Mouse (Mus musculus): ENCODE measurements around the gene Ghdc. TPM values are rescaled to one million over a fixed set of nuclear protein-coding genes. Genes with fewer than 3 reads are reported as not detected.
A peak's percentile ranks its signal among the peaks of the same experiment; 100 is the strongest.

Ghdc gene
- polyA plus RNA-seq, 1 experiment: 10.0 TPM

DNA sequence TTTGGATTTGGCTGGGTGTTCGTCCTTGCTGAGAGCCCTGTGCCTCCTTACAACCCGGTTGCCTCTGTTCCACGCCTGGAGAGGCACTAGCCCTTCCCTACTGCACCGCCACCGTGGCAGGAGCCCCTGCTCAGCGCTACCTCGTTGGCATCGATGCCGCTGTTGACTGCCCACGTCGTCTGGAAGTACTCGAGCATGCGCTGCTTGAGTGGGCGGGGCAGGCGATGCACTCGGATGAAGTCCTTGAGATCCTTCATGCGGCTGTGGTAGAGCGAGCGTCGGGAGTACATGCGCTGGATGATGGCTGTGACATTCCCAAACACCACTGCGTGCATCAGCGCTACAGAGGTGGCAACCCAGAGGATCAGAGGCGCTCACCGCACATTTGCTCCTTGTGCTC is 21.3 kb downstream of the Ghdc start:
- Histone ChIP-seq H3K4me3 (ENCODE audit: low read depth, low read length) (no peak overlapping the region), H3K36me3 (ENCODE audit: control insufficient read depth, insufficient read depth, low read length) (no peaks in the 10 kb centered on the region), H3K4me1 (ENCODE audit: control insufficient read depth, insufficient read depth, insufficient read length, low read length) (peaks cover 2% of the 10 kb centered on the region; the same call in 1 of the 2 replicates), H3K27me3 (ENCODE audit: control insufficient read depth, insufficient read depth, low read length) (no peaks in the 10 kb centered on the region), H3K27ac (ENCODE audit: insufficient read depth, low read depth, low read length) (no peak overlapping the region)
- 31% methylated on average over 25 of the region's 25 CpGs for WGBS
- TF ChIP-seq POLR2A (IDR thresholded peaks at IDR 0.05; ENCODE audit: low read depth, low read length): no peak
- TF ChIP-seq CTCF (IDR thresholded peaks at IDR 0.05; ENCODE audit: extremely low read depth, insufficient read length, insufficient replicate concordance, low read depth, low read length): no peak

DNA sequence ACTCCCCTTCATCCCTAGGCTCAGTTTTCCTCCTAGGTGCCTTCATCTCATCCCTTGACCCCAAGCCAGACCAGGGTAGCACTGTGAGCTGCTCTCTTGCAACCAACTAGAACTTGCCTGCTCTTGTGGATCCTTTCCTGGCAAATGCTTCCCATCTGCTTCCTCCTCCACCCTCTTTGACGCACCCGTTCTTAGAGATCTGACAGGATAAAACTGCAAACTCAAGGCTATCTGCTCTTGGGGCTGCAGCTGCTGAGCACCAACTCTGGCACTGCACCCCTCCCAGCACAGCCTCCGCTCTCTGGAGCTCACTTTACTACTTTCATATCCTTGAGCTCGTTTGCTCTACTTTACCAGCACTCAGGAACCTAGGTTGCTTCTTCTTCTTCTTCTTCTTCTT is 22.1 kb downstream of the Ghdc start:
- Histone ChIP-seq H3K4me1 (ENCODE audit: control insufficient read depth, insufficient read depth, insufficient read length, low read length) (peaks cover 2% of the 10 kb centered on the region; the same call in 1 of the 2 replicates), H3K27me3 (ENCODE audit: control insufficient read depth, insufficient read depth, low read length) (no peaks in the 10 kb centered on the region), H3K4me3 (ENCODE audit: low read depth, low read length) (no peak overlapping the region), H3K36me3 (ENCODE audit: control insufficient read depth, insufficient read depth, low read length) (no peaks in the 10 kb centered on the region), H3K27ac (ENCODE audit: insufficient read depth, low read depth, low read length) (no peak overlapping the region)
- TF ChIP-seq CTCF (IDR thresholded peaks at IDR 0.05; ENCODE audit: extremely low read depth, insufficient read length, insufficient replicate concordance, low read depth, low read length): no peak
- no peak for TF ChIP-seq POLR2A (IDR thresholded peaks at IDR 0.05; ENCODE audit: low read depth, low read length)
- WGBS: 32% methylated on average over 4 of the region's 4 CpGs

GRCm38 (mm10) chr11:100747114-100747513 is 23.6 kb downstream of the Ghdc start:
- H3K4me1 ChIP-seq (ENCODE audit: control insufficient read depth, insufficient read depth, insufficient read length, low read length): peaks cover 2% of the 10 kb centered on the region; the same call in 1 of the 2 replicates
- H3K4me3 ChIP-seq (ENCODE audit: low read depth, low read length): no peak overlapping the region
- H3K36me3 ChIP-seq (ENCODE audit: control insufficient read depth, insufficient read depth, low read length): no peaks in the 10 kb centered on the region
- no peak for TF ChIP-seq CTCF (IDR thresholded peaks at IDR 0.05; ENCODE audit: extremely low read depth, insufficient read length, insufficient replicate concordance, low read depth, low read length)
- no peak for TF ChIP-seq POLR2A (IDR thresholded peaks at IDR 0.05; ENCODE audit: low read depth, low read length)
- H3K27ac ChIP-seq (ENCODE audit: insufficient read depth, low read depth, low read length): no peak overlapping the region
- H3K27me3 ChIP-seq (ENCODE audit: control insufficient read depth, insufficient read depth, low read length): no peaks in the 10 kb centered on the region
- 56% methylated on average over 5 of the region's 5 CpGs for WGBS

DNA sequence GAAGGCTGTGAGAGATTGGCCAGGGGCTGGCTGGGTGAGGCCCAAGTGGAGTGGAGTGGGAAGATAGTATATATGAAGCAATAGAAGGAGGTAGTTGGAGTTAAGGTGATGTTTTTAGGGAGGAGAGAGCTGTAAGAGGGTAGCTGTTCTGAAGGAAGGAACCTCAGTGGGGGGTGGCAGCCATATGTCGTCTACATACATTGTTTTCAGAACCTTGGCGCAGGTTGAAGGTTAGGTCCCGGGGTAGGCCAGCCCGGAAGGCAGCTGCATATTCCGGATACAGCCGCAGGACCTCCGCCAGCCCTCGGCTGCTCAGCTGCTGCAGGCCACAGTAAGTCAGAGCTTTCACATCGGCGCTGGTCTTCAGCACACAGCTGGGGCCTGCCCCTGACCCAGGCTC is 24.2 kb downstream of the Ghdc start:
- no peaks in the 10 kb centered on the region for H3K27me3 ChIP-seq (ENCODE audit: control insufficient read depth, insufficient read depth, low read length)
- no peaks in the 10 kb centered on the region for H3K36me3 ChIP-seq (ENCODE audit: control insufficient read depth, insufficient read depth, low read length)
- no peak overlapping the region for H3K27ac ChIP-seq (ENCODE audit: insufficient read depth, low read depth, low read length)
- TF ChIP-seq POLR2A (IDR thresholded peaks at IDR 0.05; ENCODE audit: low read depth, low read length) (no peak), CTCF (IDR thresholded peaks at IDR 0.05; ENCODE audit: extremely low read depth, insufficient read length, insufficient replicate concordance, low read depth, low read length) (no peak)
- peaks cover 2% of the 10 kb centered on the region; the same call in 1 of the 2 replicates for H3K4me1 ChIP-seq (ENCODE audit: control insufficient read depth, insufficient read depth, insufficient read length, low read length)
- WGBS: 83% methylated on average over 10 of the region's 10 CpGs
- no peak overlapping the region for H3K4me3 ChIP-seq (ENCODE audit: low read depth, low read length)

DNA sequence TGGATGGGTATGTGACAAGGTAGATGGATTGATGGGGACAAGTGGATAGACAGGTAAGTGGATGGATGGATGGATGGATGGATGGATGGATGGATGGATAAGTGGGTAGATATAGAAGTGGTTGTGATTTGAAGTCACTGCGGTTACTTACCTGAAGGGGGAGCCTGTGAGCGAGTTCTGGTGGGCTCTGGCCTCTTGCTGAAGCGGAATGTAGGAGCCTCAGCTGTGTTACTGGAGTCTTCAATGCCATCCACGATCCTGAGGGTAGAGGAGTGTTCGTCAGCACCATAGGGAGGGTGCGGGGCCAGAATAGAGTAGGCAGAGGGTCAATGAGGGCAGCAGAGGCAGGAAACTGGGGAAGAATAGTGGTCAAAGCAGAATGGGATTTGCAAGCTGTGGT is 25.7 kb downstream of the Ghdc start:
- H3K27me3 ChIP-seq (ENCODE audit: control insufficient read depth, insufficient read depth, low read length): no peaks in the 10 kb centered on the region
- H3K36me3 ChIP-seq (ENCODE audit: control insufficient read depth, insufficient read depth, low read length): no peaks in the 10 kb centered on the region
- TF ChIP-seq POLR2A (IDR thresholded peaks at IDR 0.05; ENCODE audit: low read depth, low read length): no peak
- peak; percentile 49; the same call in 1 of the 2 replicates for TF ChIP-seq CTCF (IDR thresholded peaks at IDR 0.05; ENCODE audit: extremely low read depth, insufficient read length, insufficient replicate concordance, low read depth, low read length)
- H3K27ac ChIP-seq (ENCODE audit: insufficient read depth, low read depth, low read length): no peak overlapping the region
- peaks cover 2% of the 10 kb centered on the region; the same call in 1 of the 2 replicates for H3K4me1 ChIP-seq (ENCODE audit: control insufficient read depth, insufficient read depth, insufficient read length, low read length)
- 10% methylated on average over 6 of the region's 6 CpGs for whole genome bisulfite sequencing
- H3K4me3 ChIP-seq (ENCODE audit: low read depth, low read length): no peak overlapping the region

- Histone ChIP-seq H3K27ac (ENCODE audit: insufficient read depth, low read depth, low read length) (no peak overlapping the region), H3K4me3 (ENCODE audit: low read depth, low read length) (no peak overlapping the region), H3K36me3 (ENCODE audit: control insufficient read depth, insufficient read depth, low read length) (no peaks in the 10 kb centered on the region), H3K27me3 (ENCODE audit: control insufficient read depth, insufficient read depth, low read length) (no peaks in the 10 kb centered on the region), H3K4me1 (ENCODE audit: control insufficient read depth, insufficient read depth, insufficient read length, low read length) (peaks cover 4% of the 10 kb centered on the region; the same call in 1 of the 2 replicates)
- no peak for TF ChIP-seq CTCF (IDR thresholded peaks at IDR 0.05; ENCODE audit: extremely low read depth, insufficient read length, insufficient replicate concordance, low read depth, low read length)
- TF ChIP-seq POLR2A (IDR thresholded peaks at IDR 0.05; ENCODE audit: low read depth, low read length): no peak
- 75% methylated on average over 6 of the region's 6 CpGs for WGBS
Measured at GRCm38 (mm10) chr11:100741348-100741747, 29.4 kb downstream of the Ghdc start.

DNA sequence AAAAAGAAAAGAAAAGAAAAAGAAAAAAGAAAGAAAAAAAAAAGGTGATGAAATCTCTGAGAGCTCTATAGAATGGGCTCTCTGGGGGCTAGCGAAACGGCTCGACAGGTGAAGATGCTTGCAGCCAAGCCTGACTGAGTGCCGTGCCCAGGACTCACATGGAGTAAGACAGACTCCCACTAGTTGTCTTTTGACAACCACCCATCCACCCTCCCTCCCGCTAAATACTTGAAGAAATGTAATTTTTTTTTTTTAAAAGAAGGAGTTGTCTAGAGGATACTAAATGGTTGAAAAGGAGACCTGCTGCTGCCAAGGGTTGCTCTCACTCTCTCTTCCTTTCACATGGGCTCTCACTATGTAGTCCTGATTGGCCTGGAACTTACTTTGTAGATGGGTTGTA is 32.0 kb downstream of the Ghdc start:
- H3K4me3 ChIP-seq (ENCODE audit: low read depth, low read length): no peak overlapping the region
- peaks cover 18% of the 10 kb centered on the region for H3K4me1 ChIP-seq (ENCODE audit: control insufficient read depth, insufficient read depth, insufficient read length, low read length)
- H3K27me3 ChIP-seq (ENCODE audit: control insufficient read depth, insufficient read depth, low read length): no peaks in the 10 kb centered on the region
- 16% methylated on average over 5 of the region's 5 CpGs for WGBS
- no peaks in the 10 kb centered on the region for H3K36me3 ChIP-seq (ENCODE audit: control insufficient read depth, insufficient read depth, low read length)
- no peak for TF ChIP-seq POLR2A (IDR thresholded peaks at IDR 0.05; ENCODE audit: low read depth, low read length)
- TF ChIP-seq CTCF (IDR thresholded peaks at IDR 0.05; ENCODE audit: extremely low read depth, insufficient read length, insufficient replicate concordance, low read depth, low read length): no peak
- H3K27ac ChIP-seq (ENCODE audit: insufficient read depth, low read depth, low read length): no peak overlapping the region

All from small intestine, adult 2 months (tissue).